Mouse (Mus musculus) neural tube, embryonic 12.5 days (tissue): ENCODE measurements at regions not wholly inside any gene's neighbourhood (a gene's known extent, or its start where the extent isn't known, plus 50 kb on each side); places are given as distances from the start of the nearest gene placed in this dataset.

ENCODE experiments used
- ATAC-seq: fragments of 200-750 bp; cut with Nextera tagmentation; 2 replicates; pipeline ENCODE4 v1.8.0; 2017; ENCODE audit warnings: low read depth, mild to moderate bottlenecking, moderate TSS enrichment, moderate library complexity; ENCODE audit not compliant: low FRiP score
- H3K27ac ChIP-seq: fragments of 300-500 bp; sonication (generic); 2 replicates; pipeline ENCODE4 v1.5.1; 2016
- H3K27me3 ChIP-seq: fragments of 300-500 bp; sonication (generic); replicated peaks from 2 replicates; pipeline ENCODE4 v1.6.1; 2016; ENCODE audit warnings: mild to moderate bottlenecking
- H3K36me3 ChIP-seq: fragments of 300-500 bp; sonication (generic); 2 replicates; pipeline ENCODE4 v1.6.1; 2016; ENCODE audit warnings: mild to moderate bottlenecking
- H3K4me1 ChIP-seq: fragments of 300-500 bp; sonication (generic); 2 replicates; pipeline ENCODE4 v1.6.1; 2016
- H3K4me2 ChIP-seq: fragments of 300-500 bp; sonication (generic); replicated peaks from 2 replicates; pipeline ENCODE4 v1.6.1; 2016; ENCODE audit warnings: mild to moderate bottlenecking
- H3K4me3 ChIP-seq: fragments of 300-500 bp; sonication (generic); 2 replicates; pipeline ENCODE4 v1.5.1; 2016
- H3K9ac ChIP-seq: fragments of 300-500 bp; sonication (generic); 2 replicates; pipeline ENCODE4 v1.6.1; 2016; ENCODE audit warnings: mild to moderate bottlenecking
- H3K9me3 ChIP-seq: fragments of 300-500 bp; sonication (generic); 2 replicates; pipeline ENCODE4 v1.6.1; 2016; ENCODE audit warnings: mild to moderate bottlenecking
- WGBS: fragments of 180-500 bp; shearing (Covaris S2); methylation state at CpG from one replicate; pipeline ENCODE4 v1.1.7; 2016; 5-methylcytosine and 5-hydroxymethylcytosine counted together

DNA sequence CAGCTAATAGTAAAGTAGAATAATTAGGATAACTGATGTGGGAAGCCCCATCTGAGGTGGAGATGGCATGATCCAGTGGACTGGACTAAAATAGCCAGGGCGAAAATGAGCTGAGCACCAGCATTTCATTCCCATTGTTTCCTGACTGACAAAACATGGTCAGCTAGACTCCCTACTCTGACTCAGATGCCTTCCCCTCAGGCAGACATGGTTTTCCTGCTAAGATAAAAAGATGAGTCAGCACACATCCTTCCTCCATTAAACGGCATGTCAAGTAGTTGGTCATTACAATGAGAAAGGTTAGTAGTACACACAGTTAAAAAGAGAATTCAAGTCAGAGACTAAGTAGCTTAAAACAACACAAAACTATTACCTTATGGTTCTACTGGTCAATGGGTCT lies 939.7 kb upstream of the Lrrc4c start:
- Histone ChIP-seq H3K36me3 (no peaks in the 10 kb centered on the region), H3K4me2 (no peak overlapping the region), H3K27ac (no peak overlapping the region), H3K27me3 (no peaks in the 10 kb centered on the region), H3K9ac (no peak overlapping the region), H3K4me3 (no peak overlapping the region), H3K4me1 (no peaks in the 10 kb centered on the region), H3K9me3 (no peaks in the 10 kb centered on the region)
- WGBS: 77% methylated on average over 2 of the region's 2 CpGs
- no peak for ATAC-seq

DNA sequence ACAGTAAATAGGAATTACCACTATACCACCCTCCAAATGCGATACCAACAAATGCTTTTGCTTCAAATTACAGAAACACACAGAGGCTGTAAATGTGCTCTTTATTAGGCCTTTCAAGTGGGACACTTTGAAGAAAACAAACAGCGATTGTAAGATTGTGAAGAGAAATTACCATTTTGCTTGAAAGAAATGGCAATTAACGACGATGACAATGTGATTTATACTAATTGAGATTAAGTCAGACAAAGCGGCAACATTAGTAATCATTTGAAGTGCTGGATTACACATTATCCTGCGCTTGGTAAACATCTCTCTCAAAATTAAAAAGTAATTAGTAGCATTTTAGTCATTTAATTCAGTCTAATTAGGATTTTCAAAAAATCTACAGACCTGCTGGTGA lies 938.5 kb upstream of the Api5 start:
- no peaks in the 10 kb centered on the region for H3K36me3 ChIP-seq
- no peak overlapping the region for H3K4me3 ChIP-seq
- ATAC-seq: no peak
- no peaks in the 10 kb centered on the region for H3K9me3 ChIP-seq
- no peak overlapping the region for H3K4me2 ChIP-seq
- no peaks in the 10 kb centered on the region for H3K27me3 ChIP-seq
- no peaks in the 10 kb centered on the region for H3K4me1 ChIP-seq
- 74% methylated on average over 6 of the region's 6 CpGs for WGBS
- no peak overlapping the region for H3K9ac ChIP-seq
- H3K27ac ChIP-seq: no peak overlapping the region

DNA sequence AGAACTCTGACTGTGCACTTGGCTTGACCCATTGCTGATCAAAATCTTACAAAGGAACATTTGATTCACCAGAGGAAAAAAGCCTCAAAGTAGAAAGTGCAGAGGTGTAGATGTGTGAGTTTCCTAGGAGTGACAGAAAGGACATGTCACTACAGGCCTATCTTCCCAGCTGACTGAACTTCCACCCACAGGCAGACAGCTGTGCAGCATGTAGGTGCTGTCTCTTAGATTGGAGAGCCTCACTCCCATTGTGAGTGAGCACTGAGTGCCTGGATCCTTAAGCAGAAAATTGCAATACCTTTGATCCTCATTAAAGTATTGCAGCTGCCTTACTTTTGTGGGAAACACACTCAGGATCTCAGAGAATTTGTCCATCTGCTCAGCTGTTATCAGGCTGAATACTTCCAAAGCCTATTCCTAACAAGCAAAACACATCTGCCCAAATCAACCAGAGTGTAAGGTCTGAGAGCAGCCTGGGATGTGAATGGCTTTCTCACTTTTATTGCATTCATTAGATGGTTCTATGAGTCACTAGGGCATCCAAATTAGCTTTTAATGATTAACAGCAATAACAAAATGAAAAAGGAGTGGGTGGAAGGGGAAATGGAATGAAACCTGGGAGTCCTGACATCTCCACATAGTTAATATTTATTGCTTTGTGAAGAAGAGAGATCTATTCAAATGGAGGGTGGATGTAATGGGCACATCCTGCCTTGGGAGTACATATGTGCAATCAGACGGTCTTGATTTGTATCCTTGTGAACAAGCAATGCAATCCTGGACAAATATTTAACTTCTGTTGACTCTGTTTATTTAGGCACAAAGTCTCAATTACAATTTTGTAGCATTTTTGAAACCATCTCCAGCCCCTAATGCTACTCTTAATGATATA lies 929.1 kb upstream of the Api5 start:
- H3K4me2 ChIP-seq: no peak overlapping the region
- no peak overlapping the region for H3K4me3 ChIP-seq
- no peaks in the 10 kb centered on the region for H3K4me1 ChIP-seq
- 51% methylated on average over 1 of the region's 1 CpGs for WGBS
- no peak overlapping the region for H3K9ac ChIP-seq
- peak; percentile 48 for ATAC-seq
- H3K27ac ChIP-seq: no peak overlapping the region
- H3K9me3 ChIP-seq: no peaks in the 10 kb centered on the region
- H3K27me3 ChIP-seq: no peaks in the 10 kb centered on the region
- no peaks in the 10 kb centered on the region for H3K36me3 ChIP-seq
